Mouse (Mus musculus) liver, embryonic 14.5 days (tissue): Measurements from ENCODE around the gene Slc35d2.

Source experiments
- CTCF ChIP-seq: IDR thresholded peaks from 2 replicates; pipeline ENCODE4 v1.5.1; 2016; ENCODE audit warnings: antibody characterized with exemption, low read depth, control low read depth
- EP300 ChIP-seq: IDR thresholded peaks from 2 replicates; pipeline ENCODE4 v1.6.1; 2016; ENCODE audit warnings: antibody characterized with exemption, low read depth

DNA sequence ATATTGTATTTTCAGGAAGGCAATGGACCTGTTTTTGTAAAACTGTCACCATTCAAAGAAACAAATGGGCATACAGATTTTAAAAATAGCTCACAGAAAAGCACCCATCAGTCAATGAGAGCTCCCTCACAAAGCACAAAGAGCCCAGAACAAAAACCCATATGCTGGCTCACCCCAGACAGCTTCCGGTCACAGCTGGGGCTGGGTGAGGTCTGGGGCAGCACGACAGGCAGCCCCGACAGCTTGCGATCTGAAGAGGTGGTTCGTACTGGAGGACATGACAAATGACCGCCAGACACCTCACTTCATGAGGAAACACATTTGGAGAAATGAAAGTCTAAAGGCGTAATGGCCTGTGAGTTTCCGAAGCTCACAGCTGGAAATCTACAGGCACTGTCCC is 21.6 kb downstream of the Slc35d2 start:
- TF ChIP-seq EP300 (no peak), CTCF (no peak)
